Mouse (Mus musculus) right cerebral cortex, postnatal 4 days (tissue): ENCODE measurements around the gene Npepps.
"Not testable (repeated sequence)": the region's sequence is repeated elsewhere in the genome, so short reads cannot be mapped to it uniquely, and the experiment has no call there.

Experiments used
- DNase-seq: peaks from one replicate; pipeline ENCODE4 v3.0.0-alpha.2; 2022

The Npepps gene

DNA sequence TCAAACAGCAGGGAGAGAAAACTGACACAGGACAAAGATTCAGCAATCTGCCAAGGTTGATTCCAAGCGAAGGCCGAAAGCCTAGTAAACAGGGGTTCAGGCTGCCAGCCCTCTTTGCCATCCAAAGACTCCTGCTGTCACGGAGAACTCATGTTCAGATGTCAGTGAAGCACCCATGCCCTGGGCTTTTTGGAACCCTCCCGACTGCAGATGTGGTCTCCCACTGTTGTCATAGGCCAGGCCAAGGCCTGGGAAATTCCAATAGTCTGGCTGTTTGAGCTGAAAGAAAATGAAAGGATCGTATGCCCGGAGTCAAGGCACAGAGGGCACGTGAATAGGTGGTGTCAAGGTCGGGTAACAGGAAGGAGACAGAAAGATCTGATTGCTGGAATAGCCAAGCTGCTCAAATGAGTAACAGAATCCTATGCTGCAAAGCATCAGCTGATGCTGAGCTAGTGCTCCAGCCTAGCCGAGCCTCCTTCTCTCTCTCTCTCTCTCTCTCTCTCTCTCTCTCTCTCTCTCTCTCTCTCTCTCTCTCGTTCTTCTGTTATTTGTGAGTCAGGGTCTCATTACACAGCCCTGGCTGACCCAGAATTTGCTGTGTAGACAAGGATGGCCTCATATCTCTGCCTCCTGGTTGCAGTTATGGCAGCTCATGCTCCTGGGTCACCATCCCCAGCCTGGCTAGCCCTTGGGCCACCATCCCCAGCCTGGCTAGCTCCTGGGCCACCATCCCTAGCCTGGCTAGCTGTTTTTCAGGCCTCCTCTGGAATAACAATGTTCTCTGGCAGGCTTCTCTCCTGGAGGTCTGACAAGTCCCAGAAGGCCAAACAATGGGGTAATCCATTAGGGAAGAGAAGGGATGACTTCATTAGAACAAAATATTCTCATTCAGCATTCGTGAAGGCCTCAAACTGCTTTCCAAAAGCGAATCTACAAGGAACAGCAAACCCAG is 9.1 kb upstream of the Npepps start:
- no peak for DNase-seq

DNA sequence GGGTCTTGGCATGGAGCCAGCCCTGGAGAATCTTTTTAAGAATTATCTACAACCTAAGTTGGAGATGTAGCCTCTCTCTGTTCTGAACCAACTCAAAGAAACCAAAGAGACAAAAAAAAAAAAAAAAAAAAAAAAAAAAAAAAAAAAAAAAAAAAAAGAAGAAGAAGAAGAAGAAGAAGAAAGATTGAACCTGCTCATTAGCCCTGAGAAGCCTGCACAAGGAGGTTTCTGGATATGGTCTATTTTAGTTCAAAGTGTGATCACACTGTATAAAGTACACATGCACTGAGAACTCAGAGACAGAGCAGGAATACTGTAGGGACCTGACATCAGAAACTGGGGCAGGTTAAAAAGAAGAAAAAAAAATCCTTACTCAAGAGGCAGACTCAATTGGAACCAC is 7.2 kb upstream of the Npepps start:
- DNase-seq: no peak

DNA sequence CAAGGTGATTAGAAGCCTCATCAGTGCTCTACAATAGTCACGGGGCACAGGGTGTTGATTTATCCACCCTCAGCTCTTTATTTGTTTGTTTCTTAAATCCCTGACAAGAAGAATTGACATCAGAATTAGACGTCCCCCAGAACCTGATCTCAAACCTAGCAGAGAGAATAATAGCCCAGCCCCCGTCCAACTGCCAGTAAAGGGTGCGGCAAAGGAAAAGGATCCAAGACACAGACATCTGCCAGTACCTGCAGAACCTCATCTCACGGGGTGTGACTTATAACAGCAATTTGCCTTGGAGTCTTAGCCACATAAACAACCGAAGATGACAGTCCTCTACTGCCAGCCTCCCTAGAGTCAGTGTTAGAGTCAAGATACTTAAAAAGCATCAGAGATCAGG is 6.5 kb upstream of the Npepps start:
- DNase-seq: no peak

DNA sequence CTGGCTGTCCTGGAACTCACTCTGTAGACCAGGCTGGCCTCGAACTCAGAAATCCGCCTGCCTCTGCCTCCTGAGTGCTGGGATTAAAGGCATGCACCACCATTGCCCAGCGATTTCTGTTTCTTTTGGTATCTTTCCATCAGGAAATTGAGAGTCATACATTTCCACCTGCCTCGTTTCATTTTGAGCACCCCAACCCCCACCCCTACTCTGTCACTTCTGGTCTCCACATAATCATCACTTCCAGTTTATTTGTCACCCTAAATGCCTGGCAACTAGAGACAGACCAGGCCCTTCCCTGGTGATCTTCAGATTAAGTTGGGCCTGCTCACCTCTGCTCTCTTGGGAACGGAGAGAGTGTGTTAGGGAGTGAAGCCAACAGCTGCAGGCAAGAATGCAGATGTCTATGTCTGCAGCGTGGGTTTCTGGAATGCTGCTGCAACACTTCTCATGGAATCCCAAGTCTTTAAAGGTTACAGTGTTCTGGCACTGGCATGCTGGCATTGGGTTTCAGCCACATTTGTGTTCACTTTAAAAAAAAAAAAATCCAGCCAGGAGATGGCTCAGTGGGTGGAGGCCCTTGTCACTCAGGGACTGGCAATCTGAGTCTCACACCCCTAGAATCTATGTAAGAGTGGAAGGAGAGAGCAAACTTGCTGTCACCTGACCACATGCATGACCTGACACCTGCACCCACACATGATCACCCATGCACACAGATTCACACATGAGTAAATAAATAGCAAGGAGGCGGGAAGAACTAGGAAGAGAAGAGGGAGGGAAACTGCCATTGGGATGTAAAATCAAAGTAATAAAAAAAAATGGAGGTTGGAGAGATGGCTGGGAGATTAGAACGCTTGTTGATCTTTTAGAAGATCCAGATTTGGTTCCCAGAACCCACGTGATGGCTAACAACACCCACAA is 5.7 kb upstream of the Npepps start:
- DNase-seq: no peak

DNA sequence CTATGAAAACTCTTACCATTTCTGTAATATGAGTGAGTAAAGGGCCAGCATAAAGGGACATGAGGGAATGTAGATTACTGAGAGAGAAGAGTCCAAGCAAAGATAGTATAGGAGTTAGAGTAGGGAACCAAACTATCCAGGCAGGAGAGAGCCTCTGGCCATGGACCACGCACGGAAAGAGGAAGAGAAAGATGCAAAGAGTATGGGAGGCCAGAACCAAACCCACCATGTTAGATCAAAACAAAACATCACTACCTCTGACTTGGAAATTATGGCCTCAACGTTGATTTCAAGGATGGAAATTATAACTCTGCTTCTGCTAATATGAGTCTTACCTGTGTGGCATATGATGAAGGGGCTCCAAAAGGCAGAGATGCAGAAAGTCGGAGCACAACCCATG is 4.4 kb upstream of the Npepps start:
- no peak for DNase-seq

DNA sequence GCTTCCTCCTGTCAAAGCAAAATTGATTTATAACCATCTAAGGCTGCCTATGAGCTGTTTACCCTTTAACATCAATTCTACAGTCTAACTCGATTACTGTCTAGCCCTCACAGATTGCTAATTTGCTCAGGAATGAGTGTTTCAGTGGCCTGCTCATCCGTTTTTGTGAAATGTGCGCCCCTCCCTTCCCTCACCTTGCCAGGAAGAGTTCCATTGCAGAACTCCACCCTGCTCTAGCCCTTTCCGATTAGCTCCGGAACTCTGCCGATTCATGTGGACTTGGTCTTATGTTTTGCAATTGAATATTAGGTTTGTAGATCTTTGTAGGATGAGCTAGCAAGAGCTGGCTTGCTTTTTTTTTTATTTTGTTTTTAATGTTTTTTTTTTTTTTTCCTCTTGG is 1.7 kb upstream of the Npepps start:
- no peak for DNase-seq

DNA sequence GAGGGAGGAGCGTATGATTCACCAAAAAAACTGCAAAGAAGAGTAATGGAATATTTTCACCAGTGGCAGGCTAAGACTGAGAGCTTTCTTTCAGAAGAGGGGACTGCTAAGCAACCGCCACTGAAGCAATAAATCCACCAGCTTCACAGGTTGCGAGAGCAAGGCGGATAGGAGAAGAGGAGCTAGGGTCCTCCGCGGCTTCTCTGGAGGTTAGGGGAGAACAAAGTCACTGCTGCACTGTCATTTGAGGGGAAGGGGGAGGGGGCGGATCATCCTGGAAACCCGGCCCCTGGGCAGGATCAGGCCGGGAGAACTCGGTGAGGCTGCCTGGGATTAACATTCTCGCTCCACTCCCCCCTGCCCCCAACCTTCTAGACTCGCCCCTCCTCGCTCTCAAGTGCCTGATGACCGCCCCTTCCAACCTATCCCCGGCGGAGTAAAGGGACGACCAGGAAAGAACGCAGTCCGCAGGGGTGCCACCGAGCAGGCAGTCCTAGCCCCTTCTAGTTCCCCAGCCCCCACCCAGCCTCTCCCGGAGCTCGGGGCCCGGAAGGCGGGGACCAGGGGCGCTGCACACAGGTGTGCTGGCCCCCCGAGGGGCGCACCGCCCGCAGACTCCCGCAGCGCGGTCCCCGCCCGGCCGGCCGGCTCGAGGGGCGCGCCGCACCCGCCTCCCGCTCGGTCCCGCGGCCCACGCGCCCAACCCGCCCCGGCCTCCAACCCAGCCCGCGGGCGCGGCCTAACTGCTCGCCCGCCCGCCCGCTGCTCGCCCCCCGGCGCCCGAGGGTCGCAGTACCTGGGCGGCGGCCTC is 828 bp downstream of the Npepps start:
- DNase-seq: peak; percentile 55

DNA sequence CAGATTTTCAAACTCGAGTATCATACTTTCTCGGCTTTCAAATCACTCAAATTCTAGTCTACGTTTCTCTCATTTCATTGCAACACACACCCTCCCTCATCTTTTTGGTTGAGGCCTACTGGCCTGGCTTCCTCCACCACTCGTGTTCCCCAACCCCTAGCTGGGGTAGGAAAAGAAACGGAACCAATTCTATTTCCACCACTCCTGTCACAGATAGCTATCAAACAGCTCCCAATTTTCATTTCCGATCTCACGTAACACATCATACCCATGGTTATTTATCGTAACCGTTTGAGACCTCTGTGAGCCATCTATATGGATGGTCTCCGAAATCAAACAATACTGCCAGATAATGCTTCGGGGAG is 1.4 kb downstream of the Npepps start:
- DNase-seq: no peak

DNA sequence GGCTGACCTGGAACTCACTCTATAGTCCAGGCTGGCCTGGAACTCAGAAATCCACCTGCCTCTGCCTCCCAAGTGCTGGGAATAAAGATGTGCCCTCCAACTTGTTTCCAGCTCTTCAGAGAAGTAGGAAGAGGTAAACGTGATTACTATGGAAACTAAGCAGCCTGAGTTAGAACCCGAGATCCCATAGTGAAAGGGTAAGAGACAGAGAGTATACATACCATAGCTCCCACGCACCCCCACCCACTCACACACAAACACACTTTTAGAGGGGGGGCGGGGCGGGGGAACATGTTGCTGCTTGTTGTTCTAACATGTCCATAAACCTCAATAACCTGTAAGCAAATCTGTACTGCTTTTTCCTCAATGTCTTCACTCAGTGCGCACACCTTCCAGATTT is 2.0 kb downstream of the Npepps start:
- no peak for DNase-seq

DNA sequence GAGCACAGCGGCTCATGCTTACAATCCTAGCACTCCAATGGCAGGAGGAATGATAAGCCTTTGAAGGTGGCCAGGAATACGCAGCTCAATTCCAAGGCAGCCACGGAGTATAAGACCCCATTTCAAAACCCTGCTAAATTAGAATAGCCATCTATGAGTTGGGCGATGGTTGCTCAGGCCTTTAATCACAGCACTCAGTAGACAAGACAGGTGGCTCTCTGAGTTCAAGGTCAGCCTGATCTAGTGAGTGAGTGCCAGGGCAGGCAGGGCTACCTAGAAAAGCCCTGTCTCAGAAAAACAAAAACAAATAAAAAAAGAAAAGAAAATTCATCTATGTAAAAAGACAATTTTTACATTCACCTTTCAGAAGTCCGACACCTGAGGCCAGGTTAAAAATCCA is 3.3 kb downstream of the Npepps start:
- DNase-seq: no peak

DNA sequence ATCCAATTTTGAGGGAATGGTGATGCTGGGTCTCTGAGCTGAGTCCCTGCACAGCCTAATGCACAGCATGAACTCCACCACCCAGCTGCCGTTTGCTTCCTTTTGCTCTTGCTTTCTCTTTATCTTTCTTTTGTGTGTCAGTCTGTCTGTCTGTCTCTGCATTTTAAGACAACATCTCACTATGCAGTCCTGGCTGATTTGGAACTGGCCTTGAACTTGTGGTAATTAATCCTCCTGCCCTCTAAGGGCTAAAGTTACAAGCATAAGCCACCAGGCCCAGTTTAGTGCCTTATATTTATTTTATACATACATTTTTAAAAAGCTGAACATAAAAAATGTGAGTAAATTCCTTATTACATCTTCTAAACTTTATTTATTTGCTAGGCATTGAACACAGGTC is 4.4 kb downstream of the Npepps start:
- DNase-seq: no peak

DNA sequence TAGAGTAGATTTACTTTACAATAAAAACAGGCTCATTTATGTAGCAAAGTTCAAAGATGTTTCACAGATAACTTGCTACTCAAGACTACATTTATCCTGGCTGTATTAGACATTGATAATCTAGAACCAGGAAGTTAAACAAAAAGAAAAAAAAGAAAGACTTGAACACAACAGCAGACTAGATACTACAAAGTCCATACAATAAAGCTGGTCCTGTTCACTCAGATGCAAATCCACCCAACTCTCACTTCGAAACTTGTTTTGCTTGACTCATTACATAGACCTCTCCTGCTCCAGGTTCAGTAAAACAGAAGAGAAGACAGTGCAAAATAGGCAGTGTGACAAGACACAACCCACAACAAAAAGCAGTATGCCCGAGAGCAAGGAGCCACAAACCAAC is 5.1 kb downstream of the Npepps start:
- DNase-seq: no peak

DNA sequence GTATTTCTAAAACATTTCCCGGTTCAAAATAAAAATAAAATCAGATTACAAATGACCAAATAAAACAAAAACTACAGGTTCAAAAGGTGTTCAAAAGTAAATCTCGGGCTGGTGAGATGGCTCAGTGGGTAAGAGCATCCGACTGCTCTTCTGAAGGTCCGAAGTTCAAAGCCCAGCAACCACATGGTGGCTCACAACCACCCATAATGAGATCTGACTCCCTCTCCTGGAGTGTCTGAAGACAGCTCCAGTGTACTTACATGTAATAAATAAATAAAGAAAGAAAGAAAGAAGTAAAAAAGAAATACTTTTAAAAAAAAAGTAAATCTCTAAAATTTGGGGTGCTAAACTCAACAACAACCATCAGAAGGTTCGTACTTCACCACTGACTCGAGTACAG is 5.5 kb downstream of the Npepps start:
- not testable (repeated sequence) for DNase-seq

DNA sequence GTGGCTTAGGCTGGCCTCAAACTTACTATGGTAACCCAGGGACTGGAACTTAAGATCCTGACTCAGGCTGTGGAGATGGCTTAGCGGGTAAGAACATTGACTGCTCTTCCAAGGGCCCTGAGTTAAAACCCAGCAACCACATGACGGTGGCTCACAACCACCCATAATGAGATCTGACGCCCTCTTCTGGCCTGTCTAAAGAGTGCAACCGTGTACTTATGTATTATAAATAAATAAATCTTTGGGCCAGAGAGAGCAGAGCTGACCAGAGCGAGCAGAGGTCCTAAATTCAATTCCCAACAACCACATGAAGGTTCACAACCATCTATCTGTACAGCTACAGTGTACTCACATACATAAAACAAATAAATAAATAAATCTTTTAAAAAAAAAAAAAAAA is 6.8 kb downstream of the Npepps start:
- DNase-seq: no peak

DNA sequence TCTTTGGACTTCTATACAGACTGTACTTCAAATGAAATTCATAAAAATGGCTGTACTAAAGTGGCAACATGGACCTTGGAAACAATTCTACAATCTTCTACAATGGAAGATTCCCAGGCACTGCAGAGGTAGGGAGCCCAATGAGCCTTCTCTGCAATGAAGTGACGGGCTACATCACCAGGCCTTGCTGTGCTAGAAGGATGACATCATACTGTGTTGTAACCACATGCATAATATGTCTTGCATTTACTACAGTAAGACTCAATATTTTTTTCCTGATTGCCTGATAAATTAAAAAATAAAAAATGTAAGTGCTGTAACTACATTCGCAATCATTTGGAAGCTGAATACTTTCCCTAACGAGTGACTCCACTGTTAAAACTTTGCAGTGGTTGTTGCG is 7.6 kb downstream of the Npepps start:
- DNase-seq: no peak

DNA sequence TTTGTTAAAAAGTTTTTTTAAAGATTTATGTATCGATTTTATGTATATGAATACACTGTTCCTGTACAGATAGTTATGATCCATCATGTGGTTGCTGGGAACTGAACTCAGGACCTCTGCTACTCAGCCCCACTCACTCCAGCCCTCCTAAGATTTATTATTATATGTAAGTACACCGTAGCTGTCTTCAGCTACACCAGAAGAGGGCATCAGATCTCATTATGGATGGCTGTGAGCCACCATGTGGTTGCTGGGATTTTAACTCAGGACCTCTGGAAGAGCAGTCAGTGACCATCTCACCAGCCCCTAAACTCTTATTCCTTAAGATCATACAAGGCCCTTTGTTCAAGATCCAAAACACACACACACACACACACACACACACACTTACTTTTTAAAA is 10.4 kb downstream of the Npepps start:
- DNase-seq: not testable (repeated sequence)

DNA sequence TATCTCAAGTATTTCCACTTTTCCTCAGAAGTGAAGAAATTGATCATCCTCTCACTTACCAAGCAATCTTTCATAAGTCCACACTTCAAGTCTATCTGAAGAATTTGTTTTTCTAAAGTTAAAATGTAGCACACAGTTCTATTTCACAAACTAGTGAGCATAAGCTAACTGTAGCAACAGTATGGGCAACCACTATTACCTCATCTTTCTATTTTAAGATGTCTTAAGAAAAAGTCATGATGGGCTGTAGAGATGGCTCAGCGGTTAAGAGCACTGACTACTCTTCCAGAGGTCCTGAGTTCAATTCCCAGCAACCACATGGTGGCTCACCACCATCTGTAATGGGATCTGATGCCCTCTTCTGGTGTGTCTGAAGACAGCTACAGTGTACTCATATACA is 13.9 kb downstream of the Npepps start:
- DNase-seq: not testable (repeated sequence)

DNA sequence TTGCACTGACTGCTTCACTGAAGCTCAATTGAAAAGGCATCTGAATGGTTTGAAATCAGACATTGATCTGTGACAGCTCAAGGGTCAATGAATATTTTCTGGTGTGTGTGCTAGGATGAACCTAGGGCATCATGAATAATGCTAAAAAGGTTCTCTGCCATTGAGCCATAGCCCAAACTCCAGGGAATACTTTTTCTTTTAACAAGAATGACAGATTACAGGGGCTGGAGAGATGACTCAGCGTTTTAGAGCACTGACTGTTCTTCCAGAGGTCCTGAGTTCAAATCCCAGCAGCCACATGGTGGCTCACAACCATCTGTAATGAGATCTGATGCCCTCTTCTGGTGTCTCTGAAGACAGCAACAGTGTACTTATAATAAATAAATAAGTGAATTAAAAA is 30.8 kb downstream of the Npepps start:
- not testable (repeated sequence) for DNase-seq

DNA sequence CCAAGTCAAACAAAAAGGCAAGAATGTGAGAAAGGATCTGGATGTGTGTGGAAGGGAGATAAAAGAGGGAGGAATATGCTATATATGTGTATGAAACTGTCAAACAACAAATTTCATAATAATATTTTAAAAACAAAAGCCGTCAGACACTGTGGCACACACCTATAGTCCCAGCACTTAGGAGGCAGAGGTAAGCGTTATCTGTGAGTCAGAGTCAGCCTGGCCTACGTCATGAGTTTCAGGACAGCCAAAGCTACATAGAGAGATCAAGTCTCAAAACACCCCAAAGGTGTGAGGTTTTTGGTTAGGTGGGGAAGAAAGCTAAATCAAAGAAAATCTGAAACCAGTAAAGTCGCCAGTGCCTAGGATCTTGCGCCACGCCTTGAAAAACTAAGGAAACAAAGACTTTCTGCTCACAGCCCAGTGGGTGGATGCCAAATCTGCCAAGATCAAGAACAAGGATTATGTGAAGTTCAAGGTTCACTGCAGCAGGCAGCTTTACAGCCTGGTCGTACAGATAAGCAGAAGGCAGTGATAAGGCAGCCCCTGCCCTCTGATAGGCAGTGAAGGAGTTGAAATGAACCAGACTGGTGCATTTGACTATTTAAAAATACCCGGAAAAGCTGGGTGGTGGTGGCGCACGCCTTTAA is 33.8 kb downstream of the Npepps start:
- no peak for DNase-seq

DNA sequence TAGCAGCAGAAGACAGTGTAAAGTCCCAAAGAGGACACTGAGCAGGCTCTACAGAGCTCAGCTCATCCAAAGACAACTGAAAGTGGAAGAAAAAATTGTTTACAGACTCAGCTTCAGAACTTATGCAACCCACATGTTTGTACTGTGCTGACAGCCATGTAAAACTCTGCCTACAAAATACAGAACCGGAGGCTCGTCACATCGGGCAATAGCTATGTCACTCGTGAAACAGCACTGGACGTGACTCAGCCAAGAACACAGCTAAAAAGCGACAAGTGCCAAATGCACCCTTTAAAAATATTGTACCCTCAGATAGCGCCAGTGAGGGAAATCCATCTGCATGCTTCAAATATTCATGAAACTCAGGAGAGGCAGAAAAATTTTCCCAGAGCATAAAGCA is 39.1 kb downstream of the Npepps start:
- DNase-seq: no peak

DNA sequence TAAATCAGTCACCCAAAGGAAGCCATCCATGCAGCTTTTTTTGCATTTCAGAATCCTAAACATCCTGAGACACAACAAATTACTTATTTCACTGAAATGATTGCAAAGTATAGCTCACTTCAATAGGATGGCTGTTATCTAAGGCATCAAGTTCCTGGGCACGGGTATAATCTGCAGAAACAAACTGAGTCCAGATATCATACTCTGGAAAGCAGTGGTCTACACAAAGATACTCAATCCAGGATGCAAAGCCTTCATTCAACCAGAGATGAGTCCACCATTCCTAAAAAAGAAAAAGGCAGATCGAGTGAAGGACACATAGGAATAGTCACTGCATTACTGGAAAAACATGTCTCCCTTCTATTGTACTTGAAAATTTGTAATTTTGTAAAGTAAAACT is 42.5 kb downstream of the Npepps start:
- no peak for DNase-seq

DNA sequence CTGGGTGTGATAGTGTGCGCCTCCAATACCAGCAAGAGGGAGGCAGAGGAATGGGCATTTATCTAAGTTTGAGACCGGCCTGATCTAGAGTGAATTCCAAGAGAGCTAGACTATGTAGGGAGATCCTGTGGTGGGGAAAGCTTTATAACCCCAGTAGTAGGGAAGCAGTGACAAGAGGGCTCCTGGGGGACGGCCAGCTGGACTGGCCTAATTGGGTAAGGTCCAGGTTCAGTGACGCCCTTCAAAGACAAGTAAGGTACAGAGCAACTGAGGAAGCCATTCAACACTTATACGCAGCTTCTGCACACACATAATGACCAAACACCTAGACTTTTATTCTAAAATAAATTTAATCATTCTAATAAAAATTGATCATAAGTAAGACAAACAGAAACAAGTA is 48.0 kb downstream of the Npepps start:
- DNase-seq: no peak

DNA sequence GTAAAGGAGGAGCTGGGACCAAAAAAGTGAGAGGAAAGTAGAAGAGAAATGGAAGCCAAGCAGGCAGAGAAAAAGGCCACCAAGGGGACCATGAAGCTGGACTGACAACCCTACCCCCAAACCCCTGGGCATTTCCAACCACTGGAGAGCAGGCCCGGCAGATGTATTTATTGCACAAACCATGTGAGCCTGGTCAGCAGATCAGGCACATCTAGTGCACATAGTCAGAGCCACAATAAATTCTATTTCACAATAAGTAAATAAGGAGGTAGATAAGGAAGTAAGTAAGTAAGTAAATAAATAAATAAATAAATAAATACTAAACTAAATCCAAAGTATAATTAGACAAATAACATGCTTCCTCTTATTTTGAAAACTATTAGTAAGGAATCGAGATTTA is 51.0 kb downstream of the Npepps start:
- no peak for DNase-seq
